Mouse (Mus musculus) left cerebral cortex, postnatal 36 days (tissue): ENCODE data around the gene Slc35b2. TPM values are rescaled to one million over a fixed set of nuclear protein-coding genes. Genes with fewer than 3 reads are reported as not detected.
A peak's percentile ranks its signal among the peaks of the same experiment; 100 is the strongest.

Source experiments
- DNase-seq, 2 experiments: peaks; one replicate each; pipeline ENCODE4 v3.0.0; 2021 to 2022; ENCODE audit warnings: low spot score in 2 of 2, mixed read lengths in 1 of 2
- intact Hi-C: fragments of 180-260 bp; cut with DNase I; formaldehyde crosslinking; loops from one replicate; pipeline ENCODE4 v1.15.1; 2025
- total RNA-seq, 2 experiments: library from RNA; stranded (reverse); gene quantifications; 2 replicates each; pipeline ENCODE4 v1.2.3; 2021

The Slc35b2 gene
- total RNA-seq, 2 experiments from 2014 or later, result 24.7 to 33.0 TPM

GRCm38 (mm10) chr17:45544001-45544872 is 19.4 kb upstream of the Slc35b2 start:
- intact Hi-C loops, result no loop called here
- DNase-seq, result no peak

GRCm38 (mm10) chr17:45544873-45545277 is 18.8 kb upstream of the Slc35b2 start:
- intact Hi-C loops, result no loop called here
- DNase-seq, result peak; percentile 27 to 61

GRCm38 (mm10) chr17:45545278-45545961 is 18.3 kb upstream of the Slc35b2 start:
- DNase-seq, result peak in 1 of 2 experiments; percentile 55
- intact Hi-C loops, result no loop called here

- peak in 1 of 2 experiments; percentile 29 for DNase-seq
- intact Hi-C loops, result no loop called here
Observed at GRCm38 (mm10) chr17:45546941-45547340, 16.7 kb upstream of the Slc35b2 start.

DNA sequence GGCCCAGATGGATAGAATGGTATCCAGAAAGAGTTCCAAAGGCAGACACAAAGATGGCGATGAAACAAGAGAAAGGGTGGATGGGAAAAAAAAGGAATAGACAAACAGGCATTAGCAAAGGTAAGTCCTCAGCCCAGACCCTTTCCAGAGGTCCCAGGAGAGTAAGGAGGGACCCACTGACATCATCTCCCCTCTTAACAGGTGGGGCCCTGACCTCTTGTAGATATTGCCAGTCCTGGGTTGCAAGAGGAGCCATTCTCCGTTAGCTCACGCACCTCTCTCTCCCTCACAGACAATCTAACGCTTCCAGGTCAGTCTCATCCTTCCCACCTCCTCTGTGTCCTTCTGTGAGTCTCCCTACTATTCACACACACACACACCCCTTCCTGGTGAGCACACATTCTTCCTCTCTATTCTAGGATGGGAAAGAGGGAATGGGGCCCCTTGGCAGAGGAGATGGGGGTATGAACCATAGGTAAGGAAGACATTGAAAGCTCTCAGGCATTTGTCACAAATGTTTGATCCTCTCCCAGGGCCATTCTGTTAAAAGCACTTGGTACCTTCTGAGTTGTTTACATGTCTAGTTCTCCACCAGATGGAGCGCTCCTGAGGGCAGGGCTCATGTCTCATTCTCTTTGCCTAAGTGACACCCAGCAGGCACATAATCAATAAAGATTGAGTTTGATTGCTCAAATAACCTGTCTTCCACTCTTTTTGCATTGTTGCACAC is 16.0 kb upstream of the Slc35b2 start:
- intact Hi-C loops, result no loop called here
- no peak for DNase-seq

- intact Hi-C loops, result no loop called here
- peak; percentile 55 to 64 for DNase-seq
Observed at GRCm38 (mm10) chr17:45548541-45549512, 14.8 kb upstream of the Slc35b2 start.

DNA sequence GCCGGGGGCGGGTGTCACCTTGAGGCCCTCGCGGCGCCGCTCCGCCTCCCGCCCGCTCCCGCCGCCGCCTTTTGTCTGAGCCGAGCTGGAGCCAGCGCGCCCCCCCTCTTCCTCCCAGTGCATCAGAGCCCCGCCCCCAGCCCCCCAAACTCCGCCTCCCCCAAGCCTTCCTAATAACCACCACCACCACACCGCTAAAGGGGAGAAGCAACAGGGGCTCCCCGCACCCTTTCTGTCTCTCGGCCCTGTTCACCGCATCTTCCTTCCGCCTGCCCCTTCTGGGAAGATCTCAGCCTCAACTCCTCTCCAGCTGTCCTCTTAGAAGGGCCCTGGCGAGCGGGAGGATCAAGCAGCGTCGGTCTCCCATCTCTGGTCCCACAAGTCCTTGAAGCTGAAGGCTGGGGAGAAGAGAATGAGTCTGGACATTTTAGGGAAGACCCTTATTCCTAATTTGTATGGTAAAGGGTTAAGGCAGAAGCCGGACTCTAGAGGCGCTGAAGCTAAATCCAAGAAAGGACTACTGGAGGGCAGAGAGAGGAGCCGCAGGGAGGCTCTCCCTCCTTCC is 14.0 kb upstream of the Slc35b2 start, which contains the start of gene Tmem151b:
TSS of gene Tmem151b (minus strand) at position 61 of the 565 bp plus-strand sequence.
- intact Hi-C loops, result loop anchor here (1.0 kb wide), 1 partner anchor 33 kb away; no protein-coding TSS in a partner anchor
- DNase-seq, result peak; percentile 64

- no peak for DNase-seq
- intact Hi-C loops, result loop anchor here (1.0 kb wide), 1 partner anchor 34 kb away; no protein-coding TSS in a partner anchor
Observed at GRCm38 (mm10) chr17:45550253-45550652, 13.4 kb upstream of the Slc35b2 start.

DNA sequence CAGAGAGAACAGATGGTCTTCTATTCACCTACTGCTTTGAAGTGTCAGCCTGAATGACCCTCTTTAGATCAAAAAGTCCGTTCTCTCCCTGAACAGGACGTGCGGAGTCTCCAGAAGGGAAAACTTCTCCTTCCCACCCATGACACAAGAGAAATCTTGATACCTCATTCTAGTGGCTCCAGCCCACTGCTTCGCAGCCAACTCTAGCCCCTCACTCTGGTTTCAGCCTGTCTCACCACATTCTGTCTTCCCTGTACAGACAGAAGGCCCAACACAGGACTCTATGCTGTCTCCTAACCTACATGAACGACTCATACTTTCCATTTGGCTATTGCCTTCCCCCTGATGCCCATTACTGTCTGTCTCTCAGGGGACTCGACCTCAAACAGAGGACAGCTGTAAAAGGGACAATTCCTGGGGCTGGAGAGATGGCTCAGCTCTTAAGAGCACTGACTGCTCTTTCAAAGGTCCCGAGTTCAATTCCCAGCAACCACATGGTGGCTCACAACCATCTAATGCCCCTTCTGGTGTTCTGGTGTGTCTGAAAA is 12.4 kb upstream of the Slc35b2 start:
- intact Hi-C loops, result no loop called here
- DNase-seq, result no peak

DNA sequence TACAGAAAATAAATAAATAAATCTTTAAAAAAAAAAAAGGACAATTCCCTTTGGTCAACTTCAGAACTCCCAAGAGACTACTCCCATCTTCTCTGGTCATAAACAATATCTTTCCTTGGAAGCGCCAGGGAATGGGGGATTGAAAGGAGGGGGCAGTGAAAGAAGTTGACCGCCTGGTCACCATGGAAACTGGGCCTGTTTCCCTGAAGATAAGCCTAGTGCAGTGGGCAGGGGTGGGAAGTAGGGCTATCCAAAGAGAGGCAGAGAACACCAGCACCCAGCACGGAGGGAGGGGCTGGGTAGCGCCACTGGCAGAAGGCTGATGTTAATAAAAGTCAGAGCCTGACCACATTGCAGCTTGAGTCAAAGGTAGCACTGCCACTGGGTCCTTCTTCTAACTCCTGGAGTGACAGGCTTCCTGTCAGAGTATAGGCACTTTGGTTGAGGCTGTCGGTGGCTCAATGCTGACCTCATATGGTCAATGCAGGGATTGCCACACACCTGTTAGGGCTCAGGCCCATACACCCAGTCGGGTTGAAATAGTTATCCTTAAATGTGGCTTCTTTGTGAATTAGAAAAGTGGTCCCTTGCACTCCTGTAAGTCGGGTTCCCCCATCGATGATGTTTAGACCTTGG is 11.7 kb upstream of the Slc35b2 start:
- DNase-seq, result peak; percentile 74 to 79
- intact Hi-C loops, result loop anchor here (2.0 kb wide), 1 partner anchor 73 kb away; no protein-coding TSS in a partner anchor

- DNase-seq, result no peak
- intact Hi-C loops, result loop anchor here (2.0 kb wide), 1 partner anchor 74 kb away; no protein-coding TSS in a partner anchor
Observed at GRCm38 (mm10) chr17:45553065-45553464, 10.6 kb upstream of the Slc35b2 start.

GRCm38 (mm10) chr17:45554420-45554819 is 9.3 kb upstream of the Slc35b2 start:
- DNase-seq, result no peak
- intact Hi-C loops, result no loop called here

- intact Hi-C loops, result no loop called here
- DNase-seq, result peak; percentile 82 to 84
Observed at GRCm38 (mm10) chr17:45555452-45556106, 8.1 kb upstream of the Slc35b2 start, which contains the start of gene Nfkbie. Nfkbie (plus strand) TSS chr17:45555703.

GRCm38 (mm10) chr17:45556107-45556489 is 7.6 kb upstream of the Slc35b2 start:
- DNase-seq, result no peak
- intact Hi-C loops, result no loop called here

GRCm38 (mm10) chr17:45556514-45557245 is 7.0 kb upstream of the Slc35b2 start:
- no peak for DNase-seq
- intact Hi-C loops, result no loop called here

GRCm38 (mm10) chr17:45557246-45557824 is 6.3 kb upstream of the Slc35b2 start:
- no peak for DNase-seq
- intact Hi-C loops, result no loop called here
